Mouse (Mus musculus) small intestine, adult 2 months (tissue): Measurements from ENCODE around the gene Acaca.

Experiments used
- CTCF ChIP-seq: fragments of 200-500 bp; IDR thresholded peaks from 2 replicates; pipeline ENCODE4 v1.5.1; 2012; ENCODE audit warnings: low read depth, mild to moderate bottlenecking, control low read depth, inconsistent platforms, low read length, moderate library complexity, mixed read lengths; ENCODE audit not compliant: insufficient replicate concordance, insufficient read length; ENCODE audit errors: extremely low read depth
- POLR2A ChIP-seq: fragments of 200-500 bp; IDR thresholded peaks from 2 replicates; pipeline ENCODE4 v1.6.1; 2012; ENCODE audit warnings: low read depth, mild to moderate bottlenecking, control low read depth, inconsistent platforms, low read length, moderate library complexity

DNA sequence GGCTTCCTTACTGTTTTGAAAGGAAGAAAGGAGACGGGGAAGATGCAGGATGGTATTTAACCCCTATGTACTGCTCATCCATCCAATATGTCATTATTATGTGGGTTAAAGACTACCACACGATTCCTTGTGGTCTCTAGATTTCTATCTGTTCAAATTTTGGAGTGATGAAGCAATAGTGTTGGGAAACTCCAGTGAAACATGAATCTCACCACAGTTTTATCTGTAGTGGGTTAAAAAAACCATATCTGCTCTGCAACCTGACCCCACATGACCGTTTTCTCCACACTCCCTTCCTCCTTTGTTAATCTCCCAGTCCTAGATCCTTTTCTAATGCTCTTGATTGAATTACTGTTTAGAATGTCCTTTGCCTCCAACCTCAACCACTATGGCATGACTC, 163.1 kb downstream of the Acaca start:
- TF ChIP-seq POLR2A = no peak
- TF ChIP-seq CTCF = no peak
